Mouse (Mus musculus): ENCODE data around the gene Immp1l. TPM values are rescaled to one million over a fixed set of nuclear protein-coding genes. Genes with fewer than 3 reads are reported as not detected.

The Immp1l gene
- 138 and 145 TPM in 2 replicates for polyA plus RNA-seq (2014; fragmentation: Nextera tagmentation; extraction: Ambion mirVana)

DNA sequence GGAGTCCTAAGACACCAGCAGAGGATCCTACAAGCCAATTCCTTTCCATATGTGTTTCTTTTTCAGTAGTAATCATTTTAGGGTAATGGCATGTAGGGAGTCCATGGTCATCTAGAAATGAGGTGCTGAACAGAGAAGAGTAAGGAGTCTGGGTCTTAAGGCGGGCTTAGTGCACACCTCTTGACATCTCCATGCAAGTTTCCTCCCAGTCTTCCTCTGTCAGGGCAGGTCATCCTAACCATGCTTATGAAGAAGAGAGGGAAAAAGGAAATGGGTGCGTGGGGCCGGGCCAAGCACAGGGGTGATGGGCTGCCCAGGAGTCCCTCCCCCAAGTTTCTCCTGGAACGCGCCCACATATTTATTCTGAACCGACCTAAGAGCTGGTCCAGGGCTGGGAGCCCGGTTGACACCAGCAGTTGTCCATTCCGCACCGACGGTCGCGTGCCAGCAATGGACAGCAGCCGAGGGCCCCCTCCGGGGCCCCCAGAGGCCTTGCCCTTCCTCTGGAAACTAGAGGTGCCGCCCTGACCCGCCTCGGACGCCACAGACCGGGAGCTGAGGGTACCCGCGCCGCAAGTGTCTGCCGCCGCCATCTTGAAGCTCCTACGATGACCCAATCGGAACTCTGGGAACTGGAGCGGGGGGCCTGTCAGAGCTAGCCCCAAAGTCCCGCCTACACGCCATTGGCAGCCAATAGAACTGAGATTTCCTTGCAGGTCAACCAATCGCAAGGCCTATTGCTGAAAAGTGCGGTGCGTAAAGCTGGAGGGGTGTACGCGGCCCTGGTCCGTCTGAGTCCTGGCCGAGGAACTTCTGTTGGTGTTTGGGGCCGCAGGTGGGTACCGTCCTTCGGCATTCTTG is at the start of gene Immp1l, which contains the start of gene Elp4:
Gene Immp1l, plus strand, starts transcription at position 743 of the 861 bp plus-strand sequence.
Gene Elp4, minus strand, starts transcription at position 669 of the 861 bp plus-strand sequence.
- DNase-seq (ENCODE audit: low spot score) (peak; percentile 99), ATAC-seq (ENCODE audit: low read depth) (peak; percentile 100)
- H3K9me3 ChIP-seq (ENCODE audit: control insufficient read depth, low read length): no peaks in the 10 kb centered on the region
- under 1% methylated on average over 27 of the region's 39 CpGs for WGBS
- no peaks in the 10 kb centered on the region for H3K27me3 ChIP-seq (replicated peaks; ENCODE audit: control insufficient read depth, insufficient read depth, low read length)
- H3K27ac ChIP-seq (replicated peaks; ENCODE audit: low read depth, low read length): no peak within 1 kb of the TSS; the same call in 1 of the 2 replicates
- peak within 1 kb of the TSS; percentile 71 for H3K4me2 ChIP-seq (ENCODE audit: low read depth, low read length)
- peak within 1 kb of the TSS; percentile 77 for H3K9ac ChIP-seq (ENCODE audit: low read depth, low read length)
- H3K4me1 ChIP-seq (ENCODE audit: control insufficient read depth, insufficient read depth, low read length): peaks cover 12% of the 10 kb centered on the region
- H3K4me3 ChIP-seq (ENCODE audit: low read depth, low read length): peak within 1 kb of the TSS; percentile 65
- H3K36me3 ChIP-seq (ENCODE audit: control insufficient read depth, insufficient read depth, low read length): peaks cover 8% of the 10 kb centered on the region; the same call in 1 of the 2 replicates

- H3K4me3 ChIP-seq (ENCODE audit: low read depth, low read length): no peak overlapping the region
- peak; percentile 13 for DNase-seq (ENCODE audit: low spot score)
- WGBS: 30% methylated on average over 2 of the region's 2 CpGs
- H3K9ac ChIP-seq (ENCODE audit: low read depth, low read length): no peak overlapping the region
- no peaks in the 10 kb centered on the region; the same call in 1 of the 2 replicates for H3K9me3 ChIP-seq (ENCODE audit: control insufficient read depth, low read length)
- no peaks in the 10 kb centered on the region for H3K27me3 ChIP-seq (replicated peaks; ENCODE audit: control insufficient read depth, insufficient read depth, low read length)
- H3K36me3 ChIP-seq (ENCODE audit: control insufficient read depth, insufficient read depth, low read length): no peaks in the 10 kb centered on the region
- no peak overlapping the region for H3K27ac ChIP-seq (replicated peaks; ENCODE audit: low read depth, low read length)
- H3K4me2 ChIP-seq (ENCODE audit: low read depth, low read length): no peak overlapping the region
- ATAC-seq (ENCODE audit: low read depth): no peak
- no peaks in the 10 kb centered on the region for H3K4me1 ChIP-seq (ENCODE audit: control insufficient read depth, insufficient read depth, low read length)
Observed at GRCm38 (mm10) chr2:105854740-105855139, 49.7 kb upstream of the Immp1l start.

- DNase-seq (ENCODE audit: low spot score) (no peak), ATAC-seq (ENCODE audit: low read depth) (no peak)
- WGBS: 91% methylated on average over 1 of the region's 1 CpGs
- Histone ChIP-seq H3K9me3 (ENCODE audit: control insufficient read depth, low read length) (0 out of 2 replicates have a peak, but pooled peaks cover 5% of the 10 kb centered on the region), H3K4me2 (ENCODE audit: low read depth, low read length) (no peak overlapping the region), H3K4me1 (ENCODE audit: control insufficient read depth, insufficient read depth, low read length) (no peaks in the 10 kb centered on the region), H3K27me3 (replicated peaks; ENCODE audit: control insufficient read depth, insufficient read depth, low read length) (no peaks in the 10 kb centered on the region), H3K4me3 (ENCODE audit: low read depth, low read length) (no peak overlapping the region), H3K9ac (ENCODE audit: low read depth, low read length) (no peak overlapping the region), H3K36me3 (ENCODE audit: control insufficient read depth, insufficient read depth, low read length) (peaks cover 4% of the 10 kb centered on the region; the same call in 1 of the 2 replicates), H3K27ac (replicated peaks; ENCODE audit: low read depth, low read length) (no peak overlapping the region)
Observed at GRCm38 (mm10) chr2:105873403-105873802, 31.0 kb upstream of the Immp1l start.

DNA sequence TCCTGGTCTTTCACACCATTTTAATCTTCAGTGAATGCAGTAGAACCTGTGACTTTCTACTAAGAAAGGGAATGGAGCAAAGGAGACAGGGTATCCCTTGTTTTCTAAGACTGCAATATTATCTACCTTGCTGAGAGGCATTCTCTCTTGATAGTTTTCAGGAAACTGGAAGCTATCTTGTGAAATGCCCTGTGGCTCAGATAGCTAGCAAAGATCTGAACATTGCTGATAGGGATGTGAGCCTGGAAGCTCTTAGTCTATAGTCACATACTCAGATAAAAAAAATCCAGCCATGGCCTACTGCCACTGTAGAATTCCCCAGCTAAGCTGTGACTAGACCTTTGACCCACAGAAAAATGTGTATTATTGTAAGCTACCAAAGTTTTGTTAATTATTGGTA is 13.6 kb upstream of the Immp1l start:
- Histone ChIP-seq H3K4me2 (ENCODE audit: low read depth, low read length) (no peak overlapping the region), H3K4me1 (ENCODE audit: control insufficient read depth, insufficient read depth, low read length) (no peaks in the 10 kb centered on the region), H3K9me3 (ENCODE audit: control insufficient read depth, low read length) (peaks cover 15% of the 10 kb centered on the region; the same call in 1 of the 2 replicates), H3K4me3 (ENCODE audit: low read depth, low read length) (no peak overlapping the region), H3K27me3 (replicated peaks; ENCODE audit: control insufficient read depth, insufficient read depth, low read length) (no peaks in the 10 kb centered on the region), H3K27ac (replicated peaks; ENCODE audit: low read depth, low read length) (no peak overlapping the region), H3K9ac (ENCODE audit: low read depth, low read length) (no peak overlapping the region), H3K36me3 (ENCODE audit: control insufficient read depth, insufficient read depth, low read length) (peaks cover 13% of the 10 kb centered on the region)
- no peak for ATAC-seq (ENCODE audit: low read depth)
- no peak for DNase-seq (ENCODE audit: low spot score)

DNA sequence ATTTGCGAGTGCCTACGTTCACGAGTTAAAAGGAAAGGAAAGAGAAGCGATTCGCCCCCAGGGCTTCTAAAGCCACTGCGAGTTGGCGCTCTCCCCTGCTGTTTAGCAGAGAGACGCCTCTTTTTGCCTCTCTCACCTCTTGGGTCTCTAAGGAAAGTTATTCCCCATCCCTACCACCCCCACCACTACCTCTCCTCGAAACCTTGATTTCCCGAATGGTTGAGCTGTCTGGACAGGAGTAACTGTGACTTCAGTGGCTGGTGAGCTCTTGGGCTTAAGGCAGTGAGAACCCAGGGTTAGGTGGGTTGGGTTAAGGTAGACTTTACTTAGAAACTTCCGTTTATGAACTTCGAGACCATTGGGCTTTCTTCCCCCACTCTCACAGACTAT is 314 bp downstream of the Immp1l start:
- DNase-seq (ENCODE audit: low spot score): no peak
- H3K4me2 ChIP-seq (ENCODE audit: low read depth, low read length): peak overlapping the region; percentile 69
- H3K9me3 ChIP-seq (ENCODE audit: control insufficient read depth, low read length): no peaks in the 10 kb centered on the region
- H3K27me3 ChIP-seq (replicated peaks; ENCODE audit: control insufficient read depth, insufficient read depth, low read length): no peaks in the 10 kb centered on the region
- peaks cover 11% of the 10 kb centered on the region; the same call in 1 of the 2 replicates for H3K36me3 ChIP-seq (ENCODE audit: control insufficient read depth, insufficient read depth, low read length)
- WGBS: 0% methylated on average over 12 of the region's 12 CpGs
- peak overlapping the region; percentile 77 for H3K9ac ChIP-seq (ENCODE audit: low read depth, low read length)
- H3K4me3 ChIP-seq (ENCODE audit: low read depth, low read length): peak overlapping the region; percentile 65
- peaks cover 12% of the 10 kb centered on the region for H3K4me1 ChIP-seq (ENCODE audit: control insufficient read depth, insufficient read depth, low read length)
- peak; percentile 10 for ATAC-seq (ENCODE audit: low read depth)
- no peak overlapping the region; the same call in 1 of the 2 replicates for H3K27ac ChIP-seq (replicated peaks; ENCODE audit: low read depth, low read length)

- no peak overlapping the region for H3K9ac ChIP-seq (ENCODE audit: low read depth, low read length)
- H3K4me1 ChIP-seq (ENCODE audit: control insufficient read depth, insufficient read depth, low read length): peaks cover 12% of the 10 kb centered on the region
- H3K4me3 ChIP-seq (ENCODE audit: low read depth, low read length): no peak overlapping the region
- no peak overlapping the region for H3K27ac ChIP-seq (replicated peaks; ENCODE audit: low read depth, low read length)
- no peak for DNase-seq (ENCODE audit: low spot score)
- no peaks in the 10 kb centered on the region for H3K9me3 ChIP-seq (ENCODE audit: control insufficient read depth, low read length)
- peaks cover 23% of the 10 kb centered on the region for H3K36me3 ChIP-seq (ENCODE audit: control insufficient read depth, insufficient read depth, low read length)
- WGBS: 84% methylated on average over 5 of the region's 5 CpGs
- no peak for ATAC-seq (ENCODE audit: low read depth)
- H3K4me2 ChIP-seq (ENCODE audit: low read depth, low read length): no peak overlapping the region
- H3K27me3 ChIP-seq (replicated peaks; ENCODE audit: control insufficient read depth, insufficient read depth, low read length): no peaks in the 10 kb centered on the region
Observed at GRCm38 (mm10) chr2:105908351-105908750, 3.9 kb downstream of the Immp1l start.

DNA sequence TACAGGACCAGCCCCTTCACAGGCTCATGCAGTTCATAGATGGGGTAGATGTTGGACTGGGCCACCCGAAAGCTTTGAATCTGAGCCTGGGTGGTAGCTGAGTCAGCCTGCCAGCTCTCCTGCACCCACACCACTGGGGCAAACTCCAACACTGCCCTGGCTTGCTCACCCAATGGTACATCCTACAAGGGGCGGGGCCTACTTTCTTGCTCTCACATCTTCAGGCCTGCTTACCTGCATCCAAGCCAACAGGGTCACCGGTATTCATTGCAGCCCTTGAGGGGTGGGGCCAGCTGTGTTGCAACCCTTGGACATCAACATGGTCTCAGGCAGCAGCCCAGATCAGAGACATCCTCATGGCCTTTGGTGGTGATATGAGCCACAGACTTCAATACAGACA is 6.2 kb downstream of the Immp1l start:
- Histone ChIP-seq H3K9me3 (ENCODE audit: control insufficient read depth, low read length) (no peaks in the 10 kb centered on the region), H3K27me3 (replicated peaks; ENCODE audit: control insufficient read depth, insufficient read depth, low read length) (no peaks in the 10 kb centered on the region), H3K27ac (replicated peaks; ENCODE audit: low read depth, low read length) (no peak overlapping the region), H3K4me3 (ENCODE audit: low read depth, low read length) (no peak overlapping the region), H3K36me3 (ENCODE audit: control insufficient read depth, insufficient read depth, low read length) (peaks cover 23% of the 10 kb centered on the region), H3K4me1 (ENCODE audit: control insufficient read depth, insufficient read depth, low read length) (peaks cover 3% of the 10 kb centered on the region; the same call in 1 of the 2 replicates), H3K9ac (ENCODE audit: low read depth, low read length) (no peak overlapping the region), H3K4me2 (ENCODE audit: low read depth, low read length) (no peak overlapping the region)
- ATAC-seq (ENCODE audit: low read depth): no peak
- DNase-seq (ENCODE audit: low spot score): no peak
- 95% methylated on average over 3 of the region's 3 CpGs for WGBS

DNA sequence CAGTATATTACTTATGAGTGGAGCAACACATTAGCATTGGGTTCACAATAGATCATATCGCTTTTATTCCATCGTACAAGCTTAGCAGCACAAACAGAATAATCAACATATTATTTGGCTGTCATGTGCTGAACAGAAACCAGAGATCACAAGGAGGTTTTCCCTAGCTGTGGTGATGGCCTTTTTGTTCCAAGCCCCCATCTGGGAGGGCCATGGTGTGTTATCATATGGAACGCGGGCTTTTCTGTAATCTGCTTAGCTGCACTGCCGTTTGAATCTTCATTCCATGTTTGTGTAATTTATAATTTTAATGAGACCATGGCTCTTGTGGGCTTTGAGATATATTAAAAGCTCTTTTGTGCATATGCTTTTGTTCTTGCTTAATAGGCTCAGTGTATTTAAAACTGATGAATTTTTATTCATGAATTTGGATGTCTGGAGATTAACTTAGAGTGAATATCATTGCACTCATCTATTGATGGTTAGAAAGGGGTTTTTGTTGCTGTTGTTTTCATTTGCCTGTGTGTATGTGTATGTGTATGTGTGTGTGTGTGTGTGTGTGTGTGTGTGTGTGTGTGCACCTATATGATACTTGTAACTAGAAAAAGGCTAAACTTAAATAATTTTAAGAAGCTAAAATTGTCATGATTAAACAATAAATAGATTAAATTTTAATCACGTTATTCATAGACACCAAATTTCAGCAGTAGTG is 9.4 kb downstream of the Immp1l start:
- Histone ChIP-seq H3K27ac (replicated peaks; ENCODE audit: low read depth, low read length) (no peak overlapping the region), H3K9ac (ENCODE audit: low read depth, low read length) (no peak overlapping the region), H3K27me3 (replicated peaks; ENCODE audit: control insufficient read depth, insufficient read depth, low read length) (no peaks in the 10 kb centered on the region), H3K9me3 (ENCODE audit: control insufficient read depth, low read length) (no peaks in the 10 kb centered on the region), H3K36me3 (ENCODE audit: control insufficient read depth, insufficient read depth, low read length) (peaks cover 15% of the 10 kb centered on the region), H3K4me1 (ENCODE audit: control insufficient read depth, insufficient read depth, low read length) (no peaks in the 10 kb centered on the region), H3K4me2 (ENCODE audit: low read depth, low read length) (no peak overlapping the region), H3K4me3 (ENCODE audit: low read depth, low read length) (no peak overlapping the region)
- DNase-seq (ENCODE audit: low spot score): peak; percentile 3
- WGBS: 82% methylated on average over 6 of the region's 6 CpGs
- no peak for ATAC-seq (ENCODE audit: low read depth)
